Mouse (Mus musculus): ENCODE data around the gene Uqcc2.

- TF ChIP-seq SMC3 (IDR thresholded peaks at IDR 0.05; ENCODE audit: low read depth, low read length): no peak
- TF ChIP-seq MXI1 (IDR thresholded peaks at IDR 0.05; ENCODE audit: low read depth, low read length): no peak
- TF ChIP-seq CTCF (IDR thresholded peaks at IDR 0.05 in 2 of 3, conservative IDR thresholded peaks at IDR 0.05 in 1 of 3; ENCODE audit: control insufficient read depth in 1 of 3, insufficient read depth in 1 of 3, low read depth in 2 of 3, low read length in 3 of 3, poor library complexity in 1 of 3, severe bottlenecking in 1 of 3): no peak
- no peak for TF ChIP-seq TBP (IDR thresholded peaks at IDR 0.05; ENCODE audit: low read depth, low read length)
- no peak for TF ChIP-seq TCF12 (IDR thresholded peaks at IDR 0.05; ENCODE audit: low read depth, low read length)
- no peak for TF ChIP-seq POLR2A (IDR thresholded peaks at IDR 0.05; ENCODE audit: control insufficient read depth in 1 of 2, insufficient read depth in 1 of 2, low read depth in 1 of 2, low read length in 2 of 2, poor library complexity in 1 of 2)
- no peak for TF ChIP-seq MYB (IDR thresholded peaks at IDR 0.05; ENCODE audit: low read depth, low read length)
- no peak for TF ChIP-seq MAZ (IDR thresholded peaks at IDR 0.05; ENCODE audit: low read depth, low read length)
- TF ChIP-seq EP300 (IDR thresholded peaks at IDR 0.05; ENCODE audit: low read depth in 1 of 2, low read length in 2 of 2): no peak
- no peak for TF ChIP-seq E2F4 (IDR thresholded peaks at IDR 0.05; ENCODE audit: borderline replicate concordance, low read depth, low read length)
- no peak for TF ChIP-seq BHLHE40 (IDR thresholded peaks at IDR 0.05; ENCODE audit: borderline replicate concordance, low read depth, low read length)
Measured at GRCm38 (mm10) chr17:27168569-27168968, 34.9 kb upstream of the Uqcc2 start.

Data from MEL (cell line).